In genomic region chr4:87403354-87403753, GRCm38 (mm10) we compare ENCODE assay signal across 16 mouse cellular contexts.
DNase-seq lines count a peak whose midpoint lies in the region; ATAC-seq lines count a peak whose summit lies in the region.
"Had no signal": no experiment of that assay in that cellular context is flagged by ENCODE, and none has a peak within 500 bp of the region (broad histone marks: within the 10 kb centered on the region; RNA-seq: fewer than 3 reads in every experiment).

No protein-coding gene starts in this region.

- no peaks in the 10 kb centered on the region for H3K9me3 ChIP-seq in embryonic facial prominence, embryonic 10.5 days
- no peaks in the 10 kb centered on the region for H3K9me3 ChIP-seq in intestine, embryonic 15.5 days
- no peaks in the 10 kb centered on the region for H3K9me3 ChIP-seq in heart, embryonic 12.5 days (replicated peaks)
- H3K9me3 ChIP-seq: forebrain, embryonic 15.5 days; limb, embryonic 13.5 days; midbrain, embryonic 12.5 days had no signal

- H3K4me3 ChIP-seq in embryonic facial prominence, embryonic 10.5 days, result no peak overlapping the region
- no peak overlapping the region for H3K4me3 ChIP-seq in intestine, embryonic 15.5 days (replicated peaks)
- no peak overlapping the region for H3K4me3 ChIP-seq in heart, embryonic 12.5 days
- H3K4me3 ChIP-seq: forebrain, embryonic 15.5 days; limb, embryonic 13.5 days; midbrain, embryonic 12.5 days had no signal

- H3K27me3 ChIP-seq in embryonic facial prominence, embryonic 10.5 days (replicated peaks; ENCODE audit: low read depth, poor library complexity, severe bottlenecking), result no peaks in the 10 kb centered on the region
- H3K27me3 ChIP-seq in intestine, embryonic 15.5 days (replicated peaks), result no peaks in the 10 kb centered on the region
- no peaks in the 10 kb centered on the region for H3K27me3 ChIP-seq in heart, embryonic 12.5 days (replicated peaks)
- H3K27me3 ChIP-seq: forebrain, embryonic 15.5 days; limb, embryonic 13.5 days; midbrain, embryonic 12.5 days had no signal

- peak overlapping the region; percentile 22; the same call in 1 of the 2 replicates for H3K4me2 ChIP-seq in intestine, embryonic 15.5 days (replicated peaks)
- H3K4me2 ChIP-seq in heart, embryonic 12.5 days, result no peak overlapping the region
- H3K4me2 ChIP-seq: forebrain, embryonic 15.5 days; hindbrain, embryonic 14.5 days; limb, embryonic 13.5 days; midbrain, embryonic 12.5 days had no signal

- H3K27ac ChIP-seq in embryonic facial prominence, embryonic 10.5 days (replicated peaks), result peak overlapping the region; percentile 35; the same call in 1 of the 2 replicates
- no peak overlapping the region for H3K27ac ChIP-seq in intestine, embryonic 15.5 days
- H3K27ac ChIP-seq in heart, embryonic 12.5 days (ENCODE audit: poor library complexity, severe bottlenecking), result no peak overlapping the region
- H3K27ac ChIP-seq: forebrain, embryonic 15.5 days; hindbrain, embryonic 14.5 days; limb, embryonic 13.5 days; midbrain, embryonic 12.5 days had no signal

- peak; percentile 18 to 40 for DNase-seq in kidney, postnatal 4 days
- no peak for DNase-seq in kidney, adult 9 months
- no peak for DNase-seq in embryonic facial prominence, embryonic 10.5 days (ENCODE audit: low spot score)
- DNase-seq in lung, postnatal 25 days (ENCODE audit: low spot score), result peak; percentile 63
- DNase-seq in gastrocnemius, adult 18-20 months (ENCODE audit: low spot score), result no peak
- DNase-seq: cerebellum, adult 2 months; right cerebral cortex, postnatal 4 days; thymus, postnatal 25 days had no signal

- ATAC-seq in intestine, embryonic 15.5 days, result no peak
- no peak for ATAC-seq in heart, embryonic 12.5 days (ENCODE audit: insufficient number of reproducible peaks, low FRiP score)
- ATAC-seq: activated CD4-positive, CD25-positive, alpha-beta regulatory T cell, adult 4 months; CD4-positive, CD25-positive, alpha-beta regulatory T cell, adult 4 months; forebrain, embryonic 15.5 days had no signal

- H3K9ac ChIP-seq in intestine, embryonic 15.5 days, result no peak overlapping the region
- no peak overlapping the region for H3K9ac ChIP-seq in heart, embryonic 12.5 days
- H3K9ac ChIP-seq: forebrain, embryonic 15.5 days; hindbrain, embryonic 14.5 days; limb, embryonic 13.5 days; midbrain, embryonic 12.5 days had no signal

- H3K36me3 ChIP-seq in embryonic facial prominence, embryonic 10.5 days (replicated peaks), result no peaks in the 10 kb centered on the region
- no peaks in the 10 kb centered on the region for H3K36me3 ChIP-seq in intestine, embryonic 15.5 days
- no peaks in the 10 kb centered on the region for H3K36me3 ChIP-seq in heart, embryonic 12.5 days
- H3K36me3 ChIP-seq: forebrain, embryonic 15.5 days; limb, embryonic 13.5 days; midbrain, embryonic 12.5 days had no signal

- H3K4me1 ChIP-seq in embryonic facial prominence, embryonic 10.5 days, result peaks cover 25% of the 10 kb centered on the region
- H3K4me1 ChIP-seq in intestine, embryonic 15.5 days (replicated peaks), result no peaks in the 10 kb centered on the region
- H3K4me1 ChIP-seq in heart, embryonic 12.5 days (replicated peaks), result peaks cover 5% of the 10 kb centered on the region; the same call in 1 of the 2 replicates

- WGBS in embryonic facial prominence, embryonic 10.5 days, result 67% methylated on average over 6 of the region's 6 CpGs
- 31% methylated on average over 6 of the region's 6 CpGs for WGBS in intestine, embryonic 15.5 days
- 56% methylated on average over 6 of the region's 6 CpGs for WGBS in heart, embryonic 12.5 days

Comparison
In these comparisons a context has a peak if more than half of its experiments do, and no peak if none do; other contexts are left out.
1. DNase-seq: peak in kidney, postnatal 4 days (2 of 2) and lung, postnatal 25 days (single experiment); none in kidney, adult 9 months (single experiment), embryonic facial prominence, embryonic 10.5 days (single experiment) and gastrocnemius, adult 18-20 months (single experiment).